10 mouse cellular contexts compared by ENCODE assay signal in the genomic region with DNA sequence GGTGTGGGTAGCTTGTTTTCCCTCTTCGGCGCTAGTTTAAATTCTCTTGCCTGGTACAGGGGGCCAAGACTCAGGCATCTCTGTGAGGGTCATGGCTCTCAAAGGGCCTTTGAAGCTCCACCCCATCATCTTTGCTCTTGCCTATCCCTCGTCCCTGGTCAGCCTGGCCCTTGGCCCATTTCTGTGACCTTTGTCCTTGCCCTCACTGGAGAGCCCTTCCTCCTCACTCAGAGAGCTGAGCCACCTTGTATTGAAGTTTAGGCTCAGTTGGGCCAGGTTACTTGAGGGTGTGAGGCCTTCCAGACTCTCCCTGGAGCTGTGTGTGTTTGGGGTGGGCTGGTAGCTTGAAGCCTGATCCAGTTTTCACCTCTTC. TPM values are rescaled to one million over a fixed set of nuclear protein-coding genes. Genes with fewer than 3 reads are reported as not detected.
A peak's percentile ranks its signal among the peaks of the same experiment; 100 is the strongest.
DNase-seq lines count a peak whose midpoint lies in the region; ATAC-seq lines count a peak whose summit lies in the region.
"Had no signal": no experiment of that assay in that cellular context is flagged by ENCODE, and none has a peak within 500 bp of the region (broad histone marks: within the 10 kb centered on the region; RNA-seq: fewer than 3 reads in every experiment).

No protein-coding gene starts in this region.

- H3K9me3 ChIP-seq in heart, embryonic 15.5 days (replicated peaks) = no peaks in the 10 kb centered on the region
- H3K9me3 ChIP-seq in heart, embryonic 16.5 days (replicated peaks; ENCODE audit: control insufficient read depth, low read length) = no peaks in the 10 kb centered on the region
- no peaks in the 10 kb centered on the region for H3K9me3 ChIP-seq in limb, embryonic 15.5 days

- no peak overlapping the region for H3K4me3 ChIP-seq in heart, embryonic 15.5 days
- no peak overlapping the region for H3K4me3 ChIP-seq in heart, embryonic 16.5 days (ENCODE audit: low read length)
- no peak overlapping the region for H3K4me3 ChIP-seq in limb, embryonic 15.5 days

- ATAC-seq in heart, embryonic 15.5 days (replicated peaks; ENCODE audit: insufficient number of reproducible peaks, insufficient read depth, low FRiP score, low read depth) = no peak
- ATAC-seq in heart, embryonic 16.5 days (replicated peaks; ENCODE audit: extremely low read depth, insufficient read depth, low FRiP score) = no peak
- ATAC-seq in limb, embryonic 15.5 days (ENCODE audit: insufficient number of reproducible peaks, low FRiP score, low TSS enrichment, low read depth) = no peak

- no peak overlapping the region for H3K4me2 ChIP-seq in heart, embryonic 15.5 days
- peak overlapping the region; percentile 2; the same call in 1 of the 2 replicates for H3K4me2 ChIP-seq in heart, embryonic 16.5 days (ENCODE audit: low read depth, low read length)
- H3K4me2 ChIP-seq in limb, embryonic 15.5 days = 0 out of 2 replicates have a peak overlapping the region, but pooled peaks have one; percentile 80

- 52% methylated on average over 3 of the region's 3 CpGs for WGBS in heart, embryonic 15.5 days
- WGBS in heart, embryonic 16.5 days = 33% methylated on average over 3 of the region's 3 CpGs
- WGBS in limb, embryonic 15.5 days = 51% methylated on average over 3 of the region's 3 CpGs

- no peaks in the 10 kb centered on the region for H3K27me3 ChIP-seq in heart, embryonic 15.5 days
- no peaks in the 10 kb centered on the region for H3K27me3 ChIP-seq in heart, embryonic 16.5 days (ENCODE audit: control insufficient read depth, insufficient read depth, low read length)
- no peaks in the 10 kb centered on the region for H3K27me3 ChIP-seq in limb, embryonic 15.5 days

- peak overlapping the region; percentile 99 for H3K27ac ChIP-seq in heart, embryonic 15.5 days
- peak overlapping the region; percentile 55 for H3K27ac ChIP-seq in heart, embryonic 16.5 days (ENCODE audit: low read length)
- peak overlapping the region; percentile 65 for H3K27ac ChIP-seq in limb, embryonic 15.5 days

- H3K36me3 ChIP-seq in heart, embryonic 15.5 days = peaks cover 5% of the 10 kb centered on the region; the same call in 1 of the 2 replicates
- no peaks in the 10 kb centered on the region for H3K36me3 ChIP-seq in heart, embryonic 16.5 days (ENCODE audit: control insufficient read depth, insufficient read depth)
- peaks cover 20% of the 10 kb centered on the region for H3K36me3 ChIP-seq in limb, embryonic 15.5 days

- DNase-seq in heart, adult 9 months (ENCODE audit: low spot score in 2 of 2) = no peak
- DNase-seq in adipocyte (ENCODE audit: low spot score) = peak; percentile 61
- DNase-seq in left cerebral cortex, adult 18-20 months (ENCODE audit: low spot score in 2 of 2) = no peak
- DNase-seq in natural killer cell, adult 2 months (ENCODE audit: low spot score in 2 of 2) = no peak
- DNase-seq in right cerebral cortex, postnatal 36 days (ENCODE audit: low spot score in 2 of 2) = no peak

- H3K9ac ChIP-seq in heart, embryonic 15.5 days = no peak overlapping the region; the same call in 1 of the 2 replicates
- peak overlapping the region; percentile 10 for H3K9ac ChIP-seq in heart, embryonic 16.5 days (ENCODE audit: low read length)
- H3K9ac ChIP-seq in limb, embryonic 15.5 days = no peak overlapping the region

- peaks cover 95% of the 10 kb centered on the region for H3K4me1 ChIP-seq in heart, embryonic 15.5 days (replicated peaks)
- peaks cover 93% of the 10 kb centered on the region for H3K4me1 ChIP-seq in heart, embryonic 16.5 days (ENCODE audit: control insufficient read depth, insufficient read depth, low read length)
- H3K4me1 ChIP-seq in limb, embryonic 15.5 days = peaks cover 92% of the 10 kb centered on the region

RNA-seq across cellular contexts. Expression of a gene that starts 18.0 kb away (rescaled TPM):
- polyA plus RNA-seq in heart, embryonic 15.5 days (2015; fragmentation: Nextera tagmentation; extraction: Ambion mirVana) = 26.2 and 31.0 TPM in 2 replicates
- polyA plus RNA-seq in heart, embryonic 16.5 days (2015; fragmentation: Nextera tagmentation; extraction: Ambion mirVana) = 28.2 and 28.6 TPM in 2 replicates
- 43.9 and 51.7 TPM in 2 replicates for polyA plus RNA-seq in limb, embryonic 15.5 days (2015; fragmentation: Nextera tagmentation; extraction: Ambion mirVana)
- 10 to 100 TPM; 14.4 to 14.9 TPM for total RNA-seq in left cerebral cortex, adult 18-20 months (2021)

RNA-seq across cellular contexts. Expression of a gene that starts 37.2 kb away (rescaled TPM):
- polyA plus RNA-seq in heart, embryonic 15.5 days (2015; fragmentation: Nextera tagmentation; extraction: Ambion mirVana) = 3.6 and 4.4 TPM in 2 replicates
- polyA plus RNA-seq in heart, embryonic 16.5 days (2015; fragmentation: Nextera tagmentation; extraction: Ambion mirVana) = 4.1 and 4.5 TPM in 2 replicates
- 0.49 and 0.86 TPM in 2 replicates for polyA plus RNA-seq in limb, embryonic 15.5 days (2015; fragmentation: Nextera tagmentation; extraction: Ambion mirVana)
- total RNA-seq in left cerebral cortex, adult 18-20 months (2021) = 1 to 10 TPM; 1.8 to 2.0 TPM
- total RNA-seq: gastrocnemius, adult 18-20 months had no signal
- polyA plus RNA-seq: macrophage had no signal

RNA-seq across cellular contexts. Expression of a gene that starts 38.0 kb away (rescaled TPM):
- 14.2 and 20.4 TPM in 2 replicates for polyA plus RNA-seq in heart, embryonic 15.5 days (2015; fragmentation: Nextera tagmentation; extraction: Ambion mirVana)
- polyA plus RNA-seq in heart, embryonic 16.5 days (2015; fragmentation: Nextera tagmentation; extraction: Ambion mirVana) = 18.6 and 23.0 TPM in 2 replicates
- 23.2 and 24.1 TPM in 2 replicates for polyA plus RNA-seq in limb, embryonic 15.5 days (2015; fragmentation: Nextera tagmentation; extraction: Ambion mirVana)
- under 1 TPM; 0.33 to 0.45 TPM for total RNA-seq in left cerebral cortex, adult 18-20 months (2021)
